Mouse (Mus musculus): ENCODE results near the gene Stoml2. TPM values are rescaled to one million over a fixed set of nuclear protein-coding genes. Genes with fewer than 3 reads are reported as not detected.
A peak's percentile ranks its signal among the peaks of the same experiment; 100 is the strongest.

Stoml2 gene
- total RNA-seq, 2 experiments from 2014 or later, result 94.7 to 103 TPM

DNA sequence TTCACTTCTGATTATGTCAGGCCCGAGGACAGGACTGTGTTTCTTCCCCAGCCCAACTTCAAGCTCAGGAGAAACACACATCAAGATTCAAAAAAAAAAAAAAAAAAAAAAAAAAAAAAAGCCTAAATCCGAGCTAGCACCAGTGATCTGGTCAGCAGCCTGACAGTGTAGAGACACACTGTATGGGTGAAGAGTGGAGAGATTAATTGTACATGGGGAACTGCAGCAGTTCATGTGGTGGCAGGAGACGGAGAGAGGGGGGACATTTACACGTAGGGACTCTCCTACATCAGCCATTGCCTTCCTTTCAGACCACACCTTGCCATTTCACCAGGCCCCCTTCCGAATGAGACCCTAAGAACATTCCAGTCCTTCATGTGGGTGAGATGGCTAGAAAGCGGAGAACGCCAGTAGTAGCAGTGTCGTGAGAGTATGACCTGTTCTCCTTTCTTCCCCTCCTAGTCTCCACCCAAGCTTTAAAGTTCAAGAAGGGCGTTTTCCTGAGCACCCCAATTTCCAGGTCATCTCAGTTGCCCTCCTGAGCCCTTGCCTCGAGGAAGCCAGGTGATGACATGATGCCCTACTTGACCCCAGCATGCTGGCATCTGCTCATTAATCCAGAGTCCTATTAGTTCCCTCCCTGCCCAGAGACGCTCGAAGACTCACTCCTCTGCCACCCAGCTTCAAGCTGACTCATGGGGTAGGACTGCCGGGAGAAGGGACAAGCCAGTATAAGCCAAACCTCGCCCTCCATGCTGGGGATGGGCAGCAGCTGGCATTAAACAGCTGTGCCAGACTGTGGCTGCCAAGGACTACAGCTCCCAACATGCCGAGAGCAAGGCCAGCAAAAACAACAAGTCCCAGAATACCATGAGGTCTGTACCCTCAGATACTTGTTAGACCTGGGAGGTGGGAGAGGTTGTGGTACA is 7.3 kb upstream of the Stoml2 start:
- DNase-seq (ENCODE audit: low spot score in 2 of 2), result peak in 1 of 2 experiments; percentile 57

DNA sequence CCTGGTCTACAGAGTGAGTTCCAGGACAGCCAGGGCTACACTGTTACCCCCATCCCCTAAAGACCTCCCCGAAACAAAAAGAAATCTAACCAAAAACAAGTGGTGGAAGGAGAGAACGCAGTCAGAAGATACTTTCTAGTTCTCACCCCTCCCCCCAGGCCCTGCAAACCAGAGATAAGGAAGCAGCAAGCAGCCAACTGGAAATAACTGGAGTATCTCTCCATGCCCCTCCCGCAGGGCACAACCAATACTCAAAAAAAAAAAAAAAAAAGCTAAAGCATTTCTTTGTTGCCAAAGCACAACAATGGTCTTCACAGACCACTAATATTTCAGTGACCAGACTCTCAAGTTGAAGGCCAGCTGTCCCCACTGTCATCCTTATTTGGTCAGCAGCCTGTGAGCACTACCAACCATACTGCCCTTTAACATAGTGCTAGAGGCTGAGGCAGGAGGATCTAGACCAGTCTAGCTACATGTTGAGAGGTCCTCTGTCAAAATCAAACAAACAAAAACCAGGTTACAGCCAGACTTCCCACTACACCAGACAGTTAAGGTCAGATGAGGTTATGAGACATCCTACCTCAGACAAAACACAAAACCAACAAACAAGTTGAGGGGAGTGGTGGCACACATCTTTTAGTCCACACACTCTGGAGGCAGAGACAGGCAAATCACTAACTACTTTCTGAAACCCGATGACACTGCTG is 6.5 kb upstream of the Stoml2 start:
- DNase-seq (ENCODE audit: low spot score in 2 of 2), result no peak

DNA sequence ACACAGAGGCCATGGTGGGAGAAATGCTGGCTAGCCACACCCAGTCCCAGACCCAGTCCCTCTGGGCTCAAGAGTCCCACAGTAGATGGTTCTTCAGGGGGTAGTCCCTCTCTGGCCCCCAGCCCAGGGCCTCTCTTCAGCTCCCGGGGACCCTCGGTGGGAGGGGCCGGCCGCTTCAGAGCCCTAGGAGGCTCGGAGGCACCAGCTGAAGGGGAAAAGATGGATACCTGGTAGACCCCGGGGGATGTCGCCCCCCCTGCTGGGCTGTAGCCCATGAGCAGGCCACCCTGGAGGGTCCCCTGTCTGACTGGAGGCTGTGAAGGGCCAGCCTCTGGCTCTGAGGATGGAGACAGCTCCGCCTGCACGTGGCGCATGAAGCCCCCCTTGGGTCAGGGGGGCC is 4.8 kb upstream of the Stoml2 start:
- DNase-seq (ENCODE audit: low spot score in 2 of 2), result no peak

DNA sequence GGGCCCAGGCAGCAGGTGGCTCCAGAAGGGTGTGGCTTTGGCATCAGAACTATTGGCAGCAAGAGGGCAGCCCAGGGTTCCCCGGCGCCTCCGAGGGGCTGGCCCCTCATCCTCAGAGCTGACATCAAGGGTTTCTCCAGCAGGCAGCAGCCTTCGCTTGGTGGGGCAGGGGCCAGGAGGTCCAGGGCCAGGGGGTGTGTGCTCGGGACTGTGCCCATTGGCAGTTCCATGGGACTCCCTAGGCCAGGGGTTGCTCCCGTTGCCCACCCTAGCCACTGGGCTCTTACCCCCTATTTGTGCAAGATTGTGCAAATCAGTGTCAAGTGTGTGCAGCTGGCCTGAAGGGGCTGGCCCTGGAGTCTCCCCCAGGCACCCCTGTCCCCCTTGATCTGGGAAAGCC is 4.3 kb upstream of the Stoml2 start:
- DNase-seq (ENCODE audit: low spot score in 2 of 2), result no peak

DNA sequence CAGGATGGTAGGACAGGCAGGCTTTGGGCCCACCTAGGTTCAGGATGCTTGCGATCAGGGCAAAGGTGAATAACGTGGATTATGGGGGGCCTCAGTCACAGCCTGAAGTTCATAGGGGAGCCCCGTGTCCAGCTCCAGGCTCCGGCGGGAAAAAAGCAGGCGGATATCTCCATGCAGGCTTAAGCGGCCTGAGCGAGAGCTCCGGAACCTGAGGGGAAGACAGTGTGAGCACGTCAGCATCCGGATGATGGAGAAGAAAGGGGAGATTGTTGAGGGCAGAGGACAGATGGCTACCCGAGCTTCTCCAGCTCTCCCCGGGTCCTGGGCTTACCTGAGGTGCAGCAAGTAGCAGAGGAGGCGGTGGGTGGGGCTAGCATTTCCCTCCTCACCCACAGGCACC is 2.0 kb upstream of the Stoml2 start:
- no peak for DNase-seq (ENCODE audit: low spot score in 2 of 2)

DNA sequence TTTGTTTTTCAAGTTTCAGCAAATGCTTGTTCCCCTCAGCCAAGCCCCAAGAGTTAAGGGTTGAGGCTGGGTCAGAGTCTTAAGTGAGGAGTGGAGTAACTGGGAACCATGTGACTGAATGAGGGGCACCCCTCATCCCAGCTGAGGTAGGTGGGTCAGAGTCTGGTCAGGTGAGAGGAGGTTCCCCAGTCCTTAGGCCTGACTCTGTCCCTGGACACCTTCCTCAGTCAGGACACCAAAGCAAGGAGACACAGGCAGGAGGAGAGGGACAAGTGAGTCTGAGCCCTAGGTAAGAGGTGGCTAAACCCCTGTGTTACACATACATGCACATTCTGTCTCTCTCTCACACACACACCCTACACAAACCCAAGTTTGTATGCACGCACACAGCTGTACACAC is 991 bp upstream of the Stoml2 start:
- no peak for DNase-seq (ENCODE audit: low spot score in 2 of 2)

DNA sequence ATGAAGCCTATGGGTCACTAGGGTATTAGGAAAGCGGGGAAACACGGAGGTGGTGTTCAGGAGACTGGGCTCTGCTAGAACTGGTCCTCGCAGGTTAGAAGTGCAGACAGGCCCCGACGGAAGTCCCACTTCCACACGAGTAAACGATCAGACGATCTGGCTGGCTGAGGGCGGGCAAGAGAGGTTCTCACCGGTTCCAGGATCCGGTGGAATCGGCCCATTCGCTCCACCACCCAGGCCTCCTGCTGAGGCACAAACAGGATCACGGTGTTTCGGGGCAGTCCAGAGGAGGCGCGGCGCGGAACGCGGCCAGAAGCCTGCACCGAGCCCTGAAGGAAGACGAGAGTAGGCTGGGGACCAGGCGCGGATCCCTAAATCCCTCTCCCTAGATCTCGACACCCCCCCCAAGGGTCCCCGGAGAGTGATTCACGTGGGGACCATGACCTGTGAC is 705 bp downstream of the Stoml2 start:
- no peak for DNase-seq (ENCODE audit: low spot score in 2 of 2)

DNA sequence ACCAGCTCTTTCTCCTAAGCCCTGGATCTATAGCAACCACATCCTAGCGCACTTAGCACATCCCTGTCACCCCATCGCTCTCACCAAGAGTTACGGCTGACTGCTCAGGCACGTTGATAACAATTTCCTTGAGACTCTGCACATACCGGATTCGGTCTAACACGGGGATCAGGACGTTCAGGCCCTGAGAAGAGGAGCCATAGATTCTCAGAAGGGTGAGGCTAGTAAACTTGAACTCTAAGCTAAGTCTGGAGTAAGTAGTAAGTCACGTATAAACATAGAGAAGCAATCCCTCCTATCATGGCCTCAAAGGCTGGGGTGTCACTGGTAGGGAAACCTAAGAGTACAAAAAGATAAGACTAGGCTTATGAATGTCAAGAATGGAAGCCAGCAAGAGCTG is 1.2 kb downstream of the Stoml2 start:
- DNase-seq (ENCODE audit: low spot score in 2 of 2), result no peak

DNA sequence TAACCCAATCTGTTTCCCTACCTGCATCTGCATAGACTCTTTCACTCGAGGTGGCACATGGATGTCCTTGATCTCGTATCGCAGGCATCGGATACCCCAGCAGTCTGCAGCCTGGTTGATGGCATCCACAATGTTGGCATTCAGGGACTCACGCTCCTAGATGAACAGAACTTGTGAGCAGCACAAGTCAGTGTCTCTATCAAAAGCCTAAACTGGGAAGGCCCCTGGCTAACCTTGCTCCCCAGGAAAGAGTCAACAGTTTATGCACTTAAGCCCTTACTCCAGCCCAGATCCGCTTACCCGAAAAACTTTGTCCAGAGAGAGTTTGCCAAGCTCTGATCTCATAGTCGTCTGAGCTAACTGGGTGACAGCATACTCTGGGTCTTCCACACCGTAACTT is 1.8 kb downstream of the Stoml2 start:
- DNase-seq (ENCODE audit: low spot score in 2 of 2), result no peak

DNA sequence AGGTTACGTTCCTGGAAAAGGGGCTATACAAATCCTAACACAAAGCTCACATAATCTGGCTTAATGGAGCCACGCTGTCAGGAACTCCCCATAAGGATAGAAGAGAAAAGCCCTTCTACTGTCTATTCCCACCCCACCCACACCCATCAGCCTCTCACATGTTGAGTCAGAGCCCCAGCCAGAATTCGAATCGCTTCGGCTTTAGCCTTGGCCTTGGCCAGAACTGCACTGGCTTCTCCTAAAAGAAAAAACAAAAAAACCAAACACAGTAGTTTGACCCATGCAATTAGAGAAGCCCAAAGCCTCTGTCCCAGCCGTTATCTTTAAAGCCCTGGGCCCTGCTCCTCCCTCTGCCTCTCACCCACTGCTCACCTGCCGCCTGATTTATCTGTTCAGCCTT is 2.4 kb downstream of the Stoml2 start:
- DNase-seq (ENCODE audit: low spot score in 2 of 2), result no peak

DNA sequence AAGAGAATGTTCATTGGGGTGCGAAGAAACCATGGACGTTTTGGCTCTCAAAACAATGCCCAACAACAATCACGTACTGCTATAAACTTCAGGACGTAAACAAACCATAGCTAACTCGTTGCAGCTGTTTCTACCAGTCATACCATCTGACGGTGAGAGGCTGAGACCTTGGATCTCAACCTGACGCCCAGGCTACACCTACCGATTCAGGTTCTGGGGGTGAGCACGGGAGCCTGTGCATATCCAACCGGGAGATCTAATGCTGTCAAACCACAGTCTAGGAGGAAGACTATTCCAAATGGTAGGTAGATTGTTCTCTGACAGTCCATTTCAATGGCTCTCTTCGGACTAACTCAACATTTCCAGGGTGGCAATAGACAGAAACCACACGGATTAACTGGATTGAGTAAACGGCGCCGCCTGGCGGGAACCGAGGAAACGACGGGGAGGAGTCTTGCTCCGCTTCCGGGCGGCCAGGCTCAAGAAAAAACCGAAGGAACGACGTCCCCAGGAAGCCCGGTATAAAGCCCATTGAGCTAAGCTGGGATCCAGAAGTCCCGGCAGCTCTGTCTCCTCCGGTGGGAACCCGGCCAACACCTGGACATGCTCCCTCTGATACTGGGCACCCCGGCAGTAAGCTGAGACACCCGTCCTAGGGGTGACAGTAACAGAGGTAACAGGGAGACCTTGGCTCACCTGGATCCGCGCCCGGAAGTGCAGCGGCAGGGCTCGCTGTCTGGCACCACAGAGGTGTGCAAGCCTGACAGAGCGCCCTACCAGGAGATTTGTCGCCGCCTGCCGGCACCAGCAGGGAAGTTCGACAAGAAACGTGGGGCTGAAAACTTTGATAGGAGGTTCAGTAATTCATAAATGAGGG is 6.2 kb downstream of the Stoml2 start, which contains the start of gene Pigo:
Gene Pigo (minus strand): TSS at position 736 of the 877 bp plus-strand sequence.
- peak; percentile 86 to 94 for DNase-seq (ENCODE audit: low spot score in 2 of 2)

DNA sequence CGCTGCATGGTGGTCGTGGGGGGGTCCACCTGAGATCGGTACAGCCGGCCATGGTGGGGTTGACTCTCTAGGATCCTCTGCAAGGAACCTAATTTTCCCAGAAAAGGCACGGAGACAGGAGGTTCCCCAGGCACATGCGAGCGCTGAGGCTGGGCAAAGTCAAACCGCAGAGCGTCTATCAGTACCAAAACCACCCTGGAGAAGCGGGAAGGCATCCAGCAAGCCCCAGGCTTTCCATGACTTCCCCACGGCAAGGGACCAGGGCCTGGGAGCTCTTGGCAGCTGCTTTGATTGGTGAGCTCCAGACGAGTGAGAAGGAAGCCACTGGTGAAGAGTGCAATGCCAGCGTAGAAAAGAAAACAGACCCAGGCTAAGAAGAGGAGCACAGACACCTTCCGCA is 6.8 kb downstream of the Stoml2 start:
- no peak for DNase-seq (ENCODE audit: low spot score in 2 of 2)

DNA sequence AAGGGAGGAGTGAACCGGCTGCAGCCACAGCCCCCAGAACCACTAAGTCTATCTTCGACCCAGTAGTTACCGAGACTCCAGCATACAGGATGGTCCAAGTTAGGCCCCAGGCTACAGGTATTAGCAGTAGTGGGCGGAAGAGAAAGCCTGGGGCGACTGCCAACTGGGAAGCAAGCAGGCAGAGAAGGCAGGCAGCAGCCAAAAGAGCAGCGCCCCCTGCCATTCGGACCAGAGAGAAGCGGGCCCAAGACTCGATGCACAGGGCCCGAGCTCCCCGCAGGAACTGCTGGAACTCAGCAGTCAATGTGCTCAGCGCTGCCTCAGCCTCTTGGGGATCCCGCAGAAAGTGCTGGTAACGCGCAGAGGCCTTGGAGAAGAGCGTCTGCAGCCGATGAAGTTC is 10.2 kb downstream of the Stoml2 start:
- DNase-seq (ENCODE audit: low spot score in 2 of 2), result no peak

DNA sequence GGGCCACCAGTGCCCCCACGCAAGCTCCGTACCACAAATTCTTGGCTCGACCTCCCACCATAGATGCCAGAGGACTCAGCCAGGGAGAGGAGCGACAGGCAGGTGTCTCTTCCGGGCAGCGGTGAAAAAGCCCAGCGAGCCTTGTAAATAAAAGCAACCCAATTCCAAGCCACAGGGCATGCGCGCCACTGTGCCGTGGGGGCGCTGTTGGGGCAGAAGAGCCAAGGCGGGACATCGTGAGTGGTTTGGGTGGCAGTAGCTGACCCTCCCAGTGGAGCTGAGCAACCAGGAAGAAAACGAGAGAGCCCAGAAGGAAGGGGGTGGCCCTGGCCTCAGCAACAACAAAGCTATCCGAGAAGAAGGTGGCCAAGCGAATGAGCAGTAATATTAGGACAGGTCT is 10.6 kb downstream of the Stoml2 start:
- no peak for DNase-seq (ENCODE audit: low spot score in 2 of 2)

DNA sequence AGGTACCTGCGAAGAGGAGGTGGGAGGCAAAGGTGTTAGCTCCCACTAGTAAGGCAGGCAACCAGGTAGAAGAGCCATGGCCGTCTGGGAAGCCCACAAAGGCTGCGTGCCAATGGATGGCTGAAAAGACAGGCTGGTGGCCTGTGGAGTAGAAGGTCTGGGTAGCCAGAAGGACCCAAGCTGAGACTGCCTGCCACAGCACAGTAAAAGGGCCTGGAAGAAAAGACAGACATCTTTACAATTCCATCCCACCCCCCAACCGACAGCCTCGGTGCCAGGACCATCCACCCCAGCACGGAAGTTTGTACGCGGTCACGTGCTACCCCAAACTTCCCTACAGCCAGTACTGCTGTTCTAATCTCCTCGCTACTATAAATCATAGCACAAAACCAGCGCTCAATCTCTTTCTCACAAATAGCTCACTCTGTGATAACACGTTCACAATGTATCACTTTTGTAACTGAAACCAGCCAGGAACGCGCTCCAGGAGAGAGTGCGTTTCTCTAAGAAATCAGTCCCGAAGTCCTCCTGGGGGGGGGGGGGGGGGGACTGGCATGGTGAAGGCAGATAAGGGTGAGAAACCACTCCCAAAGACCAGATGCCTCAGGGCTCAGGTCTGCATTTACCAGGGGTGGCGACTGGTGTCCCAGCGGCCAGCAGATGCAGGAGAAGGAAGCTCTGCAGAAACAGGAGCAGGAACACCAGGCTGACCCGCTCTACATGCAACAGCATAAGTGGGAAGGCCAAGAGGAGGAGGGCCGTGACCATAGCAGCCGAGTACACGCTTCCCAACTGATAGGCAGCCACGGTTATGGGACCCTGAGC is 11.7 kb downstream of the Stoml2 start:
- no peak for DNase-seq (ENCODE audit: low spot score in 2 of 2)

DNA sequence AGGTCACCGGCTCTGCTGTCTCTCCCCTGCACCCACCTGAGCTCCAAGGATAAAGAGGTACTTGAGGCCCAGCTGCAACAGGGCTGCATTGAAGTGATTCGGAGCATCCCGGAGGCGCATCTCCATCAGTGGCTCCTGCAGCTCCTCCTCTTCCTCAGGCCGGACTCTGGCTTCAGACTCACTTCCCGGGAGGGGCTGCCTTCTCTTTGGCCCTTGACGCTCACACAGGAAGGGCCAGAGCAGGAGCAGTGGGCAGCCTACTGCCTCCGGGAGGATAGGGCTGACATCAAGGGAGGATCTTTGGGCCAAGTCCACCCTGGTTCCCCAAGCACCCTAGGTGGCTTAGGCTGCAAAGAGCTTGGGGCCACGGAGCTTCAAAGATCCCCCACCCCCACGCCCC is 12.3 kb downstream of the Stoml2 start:
- no peak for DNase-seq (ENCODE audit: low spot score in 2 of 2)

DNA sequence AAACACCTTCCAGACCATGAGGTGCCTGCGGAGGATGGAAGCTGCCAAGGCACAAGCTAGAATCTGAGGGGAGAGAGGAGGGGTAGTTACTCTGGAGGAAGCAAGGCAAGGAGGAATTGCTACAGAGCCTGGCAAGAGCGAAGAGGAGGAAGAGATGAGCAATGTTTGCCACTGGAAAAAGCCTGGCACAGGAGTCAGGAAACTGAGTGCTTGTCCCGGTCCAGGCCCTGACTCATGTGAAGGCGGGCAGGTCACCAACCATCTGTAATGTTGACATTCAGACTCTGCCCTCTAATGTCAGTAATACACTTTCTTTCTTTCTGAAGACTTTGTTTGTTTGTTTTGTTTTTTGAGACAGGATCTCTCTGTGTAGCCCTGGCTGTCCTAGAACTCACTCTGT is 13.4 kb downstream of the Stoml2 start:
- no peak for DNase-seq (ENCODE audit: low spot score in 2 of 2)

DNA sequence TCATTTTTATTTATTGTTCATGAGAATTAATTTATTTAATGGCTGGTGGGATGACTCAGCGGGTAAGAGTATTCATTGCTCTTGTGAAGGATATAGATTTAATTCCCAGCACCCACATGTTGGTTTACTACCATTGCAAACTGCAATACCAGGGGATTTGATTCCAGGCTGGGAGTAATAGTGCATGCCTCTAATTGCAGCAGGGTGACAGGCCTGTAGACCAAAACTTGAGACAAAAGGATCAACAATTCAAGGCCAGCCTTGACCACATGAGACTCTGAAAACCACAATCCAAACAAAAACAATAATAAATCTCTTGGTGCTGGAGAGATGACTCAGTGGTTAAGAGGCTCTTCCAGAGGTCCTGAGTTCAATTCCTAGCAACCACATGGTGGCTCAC is 19.4 kb downstream of the Stoml2 start:
- no peak for DNase-seq (ENCODE audit: low spot score in 2 of 2)

DNA sequence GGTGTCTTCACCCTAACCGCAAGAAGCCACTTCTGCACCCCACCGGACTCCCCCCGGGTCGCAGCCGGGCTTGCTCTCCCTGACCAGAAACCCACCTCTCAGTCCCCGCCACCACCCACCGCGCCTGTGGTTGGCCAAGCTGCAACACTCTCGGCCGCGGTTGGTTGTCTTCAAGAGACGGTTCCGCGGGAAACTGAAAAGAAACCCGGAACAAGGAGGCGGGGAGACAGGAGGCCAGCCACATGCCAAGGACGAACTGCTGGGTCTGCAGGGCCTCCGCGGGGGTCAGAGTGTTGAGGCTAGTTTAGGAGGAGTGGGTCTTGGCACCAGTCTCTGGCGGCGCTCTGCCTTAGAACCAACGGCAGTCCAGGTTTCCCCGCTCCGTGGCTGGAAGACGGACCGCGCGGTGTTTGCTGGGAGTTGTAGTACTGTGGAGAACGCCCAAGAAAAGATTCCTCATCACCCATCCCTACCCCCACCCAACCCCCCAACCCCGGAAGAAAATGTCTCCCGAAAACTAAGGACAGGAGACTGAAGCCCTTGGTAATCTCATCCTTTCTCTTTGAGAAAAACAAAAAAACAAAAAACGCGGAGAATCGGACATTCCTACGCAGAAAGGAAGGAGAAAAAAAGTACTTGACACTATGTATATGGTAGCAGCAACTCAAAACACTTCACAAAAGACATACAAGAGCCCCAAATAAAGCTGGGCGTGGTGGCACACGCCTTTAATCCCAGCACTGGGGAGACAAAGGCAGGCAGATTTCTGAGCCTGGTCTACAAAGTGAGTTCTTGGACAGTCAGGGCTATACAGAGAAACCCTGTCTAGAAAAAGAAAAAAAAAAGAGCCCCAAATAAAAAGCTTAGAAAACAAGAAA is 21.1 kb downstream of the Stoml2 start, which contains the start of gene Fancg:
Gene Fancg (minus strand): TSS at position 346 of the 878 bp plus-strand sequence.
- DNase-seq (ENCODE audit: low spot score in 2 of 2), result peak; percentile 65 to 84
